Mouse (Mus musculus): ENCODE results near the gene Spaca6.
"Not testable (repeated sequence)": the region's sequence is repeated elsewhere in the genome, so short reads cannot be mapped to it uniquely, and the experiment has no call there.

Gene Spaca6

DNA sequence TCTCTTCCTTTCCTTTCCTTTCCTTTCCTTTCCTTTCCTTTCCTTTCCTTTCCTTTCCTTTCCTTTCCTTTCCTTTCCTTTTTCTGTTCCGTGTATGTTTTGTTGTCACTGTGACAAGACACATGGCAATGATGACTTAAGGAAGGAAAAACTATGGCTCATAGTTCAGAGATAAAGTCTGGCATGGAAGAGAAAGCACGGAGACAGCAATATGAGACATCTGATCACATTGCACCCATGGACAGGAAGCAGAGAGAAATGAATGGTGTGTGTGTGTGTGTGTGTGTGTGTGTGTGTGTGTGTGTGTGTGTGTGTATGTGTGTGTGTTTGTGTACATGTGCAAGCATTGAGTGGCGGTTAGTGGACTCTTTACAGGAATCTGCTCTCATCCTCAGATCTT lies 17.6 kb downstream of the Spaca6 start:
- DNase-seq (ENCODE audit: low spot score): not testable (repeated sequence)

DNA sequence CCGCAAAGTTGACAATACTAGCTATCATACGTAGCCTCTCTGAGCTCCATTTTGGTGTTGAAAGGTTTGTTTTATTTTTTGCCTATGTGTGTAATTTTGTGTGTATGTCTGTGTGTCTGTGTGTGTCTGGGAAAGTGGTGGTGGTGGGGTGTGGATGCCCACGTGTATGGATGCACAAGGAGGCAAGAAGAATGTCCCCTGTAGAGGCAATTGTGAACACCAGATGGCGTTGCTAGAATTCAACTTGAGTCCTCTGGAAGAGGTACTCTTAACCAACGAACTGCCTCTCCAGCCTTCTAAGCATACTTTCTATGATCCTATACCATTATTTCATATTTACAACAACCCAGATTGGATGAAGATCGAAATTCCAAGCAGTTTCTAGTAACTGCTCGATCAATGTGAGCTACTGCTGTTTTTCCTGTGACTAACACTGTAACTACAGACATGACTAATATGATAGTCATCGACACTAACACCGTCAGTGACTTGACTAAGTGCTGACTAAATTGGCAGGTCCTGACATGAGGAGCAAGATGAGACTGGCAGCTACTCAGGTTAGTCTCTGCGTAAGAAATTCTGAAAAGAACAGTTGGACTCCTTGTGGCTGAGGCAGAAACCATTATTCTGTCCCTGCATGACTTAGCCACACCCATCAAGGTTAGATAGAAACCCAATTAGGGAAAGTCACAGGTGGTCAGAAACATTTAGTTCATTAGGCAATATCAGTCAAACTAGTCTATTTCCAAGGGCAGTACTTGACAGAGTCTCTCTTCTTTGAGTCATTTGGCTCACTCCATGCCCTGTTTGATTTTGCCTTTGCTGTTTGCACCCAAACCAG lies 18.4 kb downstream of the Spaca6 start:
- DNase-seq (ENCODE audit: low spot score): no peak

DNA sequence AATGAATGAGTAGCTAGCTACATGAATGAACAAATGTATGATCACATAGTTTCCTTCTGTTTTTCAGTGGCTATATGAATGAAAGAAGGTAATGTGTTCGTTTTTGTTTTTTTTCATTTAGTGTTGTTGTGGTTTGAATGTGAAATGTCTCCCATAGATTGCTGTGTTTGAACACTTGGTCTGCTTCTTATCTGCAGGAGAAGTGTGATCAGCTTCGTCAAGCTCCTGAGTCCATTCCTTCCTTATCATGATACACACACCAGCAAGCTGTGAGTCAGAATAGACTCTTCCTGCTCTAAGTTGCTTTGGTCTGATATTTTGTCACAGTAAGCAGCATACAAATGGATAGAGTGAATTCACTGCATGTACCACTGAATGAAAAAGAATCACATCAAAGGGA lies 22.0 kb downstream of the Spaca6 start:
- no peak for DNase-seq (ENCODE audit: low spot score)

DNA sequence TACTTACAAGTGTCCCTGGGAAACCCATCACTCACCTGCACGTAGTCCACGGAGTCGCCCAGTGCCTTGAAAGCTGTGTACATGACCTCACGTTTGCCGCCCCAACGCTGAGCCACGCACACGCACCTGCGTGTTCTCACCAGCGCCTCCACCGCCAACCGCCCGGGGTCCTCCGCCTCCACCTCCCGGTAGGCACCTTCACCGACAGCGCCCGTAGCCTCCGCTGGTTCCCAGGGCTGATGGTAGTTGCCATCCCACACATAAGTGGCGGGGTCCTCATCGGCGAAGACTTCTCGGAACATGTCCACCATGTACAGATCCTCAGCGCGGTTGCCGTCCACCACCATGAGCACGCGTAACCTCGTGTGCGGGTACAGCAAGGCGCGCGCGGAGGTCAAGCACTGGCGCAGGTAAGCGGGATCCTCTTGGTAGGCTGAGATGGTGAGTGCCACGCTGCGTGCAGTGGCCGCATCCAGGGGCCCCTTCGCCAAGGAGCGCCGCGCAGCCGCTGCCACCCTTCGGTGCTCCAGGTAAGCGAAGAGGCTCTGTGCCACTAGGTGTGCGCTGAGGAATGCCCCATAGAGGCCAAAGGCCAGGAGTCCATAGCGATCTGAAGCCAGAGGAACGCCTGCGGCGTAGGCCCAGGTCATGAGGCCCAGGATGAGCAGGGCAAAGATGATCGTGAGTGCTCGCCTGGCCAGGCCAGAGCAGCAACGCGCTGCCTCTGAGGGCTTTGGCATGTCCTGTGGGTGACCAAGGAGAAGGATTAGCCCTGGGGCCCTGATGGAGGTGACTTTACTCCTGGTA lies 23.2 kb downstream of the Spaca6 start:
- DNase-seq (ENCODE audit: low spot score): no peak

DNA sequence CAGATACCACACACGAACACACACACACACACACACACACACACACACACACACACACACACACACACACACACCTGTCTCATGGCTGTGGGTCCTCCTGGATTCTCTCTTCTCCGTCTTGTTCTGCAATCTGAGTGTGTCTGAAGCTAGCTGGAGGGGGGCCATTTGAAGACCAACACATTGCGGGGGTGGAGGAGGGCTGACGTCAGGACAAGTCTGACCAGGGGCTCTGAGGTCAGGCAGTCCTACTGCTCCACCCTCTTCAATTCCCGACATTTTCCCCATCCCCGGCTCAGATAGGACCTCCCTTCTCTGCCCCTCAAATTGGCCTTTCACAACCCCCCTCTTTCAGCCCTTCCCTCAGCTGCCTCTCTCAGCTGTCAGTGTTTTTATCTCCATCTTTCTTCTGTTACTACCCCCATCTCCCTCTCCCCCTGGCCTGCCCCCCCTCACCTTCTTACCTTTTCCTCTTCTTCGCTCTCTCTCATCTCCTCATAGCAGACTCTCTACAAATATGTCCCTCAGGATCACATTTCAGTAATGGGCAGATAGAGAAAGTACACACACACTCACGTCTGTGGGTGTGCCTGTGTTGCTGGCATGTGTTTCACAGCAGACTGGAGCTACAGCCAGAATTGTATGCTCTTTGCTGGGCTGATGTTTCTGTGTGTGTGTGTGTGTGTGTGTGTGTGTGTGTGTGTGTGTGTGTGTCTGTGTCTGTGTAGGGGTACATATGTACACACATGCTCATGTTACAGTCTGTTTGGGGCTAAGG lies 28.3 kb downstream of the Spaca6 start, which contains the start of gene Has1:
TSS of gene Has1 (minus strand) at position 142 of the 775 bp plus-strand sequence.
- no peak for DNase-seq (ENCODE audit: low spot score)

DNA sequence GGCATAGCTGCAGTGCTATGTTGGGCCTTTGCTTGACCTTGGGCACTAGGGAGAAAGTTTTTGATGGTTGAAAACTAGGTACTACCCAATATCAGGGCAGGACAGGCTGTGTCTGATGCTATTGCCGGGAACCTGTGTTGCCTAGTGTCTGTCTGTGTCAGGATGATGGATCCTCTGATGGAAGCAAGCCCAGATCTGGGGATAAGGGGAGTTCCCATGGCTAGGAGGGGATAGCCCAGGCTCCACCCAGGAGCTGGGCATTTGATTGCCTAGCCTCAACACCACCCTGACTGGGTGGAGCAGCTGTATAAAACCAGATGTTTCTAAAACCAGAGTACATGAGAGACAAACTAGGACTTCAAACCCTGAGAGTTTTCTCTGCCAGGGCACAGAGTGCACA lies 29.7 kb downstream of the Spaca6 start:
- no peak for DNase-seq (ENCODE audit: low spot score)

DNA sequence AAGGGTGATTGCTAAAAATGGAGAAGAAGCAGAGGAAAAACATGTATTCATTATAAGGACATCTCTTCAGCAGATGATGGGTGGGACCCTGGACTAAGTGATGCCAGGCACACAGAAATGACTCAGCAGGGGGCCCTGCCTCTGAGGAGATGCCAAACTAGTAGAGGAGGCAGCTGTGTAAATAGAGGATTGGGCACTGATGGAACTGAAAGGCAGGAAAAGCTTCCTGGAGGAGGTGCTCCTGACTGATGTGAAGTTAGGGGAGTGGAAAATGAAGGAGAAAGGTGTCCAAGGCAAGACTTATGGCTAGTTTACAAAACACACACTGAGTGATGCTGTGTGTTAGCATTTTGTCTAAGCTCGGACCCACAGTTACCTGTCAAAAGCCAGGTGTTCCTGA lies 30.5 kb downstream of the Spaca6 start:
- DNase-seq (ENCODE audit: low spot score): no peak

DNA sequence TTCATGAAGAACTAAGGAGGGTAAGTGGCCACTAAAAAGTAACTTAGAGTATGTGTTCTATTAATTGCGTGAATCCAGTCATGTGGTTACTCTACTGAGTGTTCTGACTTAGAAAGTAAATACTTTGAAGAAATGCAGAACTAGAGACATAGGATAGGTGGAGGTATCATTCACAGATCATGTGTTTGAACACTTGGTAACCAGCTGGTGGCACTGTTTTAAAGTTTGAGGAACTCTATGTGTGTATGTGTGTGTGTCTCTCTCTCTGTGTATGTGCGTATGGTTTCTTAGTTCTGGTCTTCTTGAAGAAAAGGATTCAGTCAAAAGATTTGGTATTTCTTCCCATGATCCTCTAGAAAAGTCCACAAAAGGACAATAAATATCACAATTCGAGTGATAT lies 33.2 kb downstream of the Spaca6 start:
- DNase-seq (ENCODE audit: low spot score): no peak

DNA sequence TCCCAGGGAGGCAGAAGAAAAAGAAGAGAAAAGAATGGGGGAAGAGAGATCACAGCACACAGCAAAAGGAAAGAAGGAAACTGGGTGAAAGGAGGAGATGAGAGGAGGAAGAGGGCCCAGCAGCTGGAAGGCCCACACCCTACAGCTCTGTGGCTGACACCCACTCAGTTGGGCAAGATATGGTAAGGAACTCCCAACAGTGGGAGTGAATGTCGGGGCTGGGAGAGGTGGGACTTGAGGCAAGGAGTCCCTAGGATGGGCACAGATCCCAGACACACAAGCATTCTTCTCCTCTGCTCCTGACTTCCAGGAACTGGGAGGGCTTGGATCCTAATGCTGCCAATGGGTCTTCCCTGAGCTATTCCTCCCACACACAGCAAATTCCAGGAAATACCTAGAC lies 35.4 kb downstream of the Spaca6 start:
- DNase-seq (ENCODE audit: low spot score): no peak

DNA sequence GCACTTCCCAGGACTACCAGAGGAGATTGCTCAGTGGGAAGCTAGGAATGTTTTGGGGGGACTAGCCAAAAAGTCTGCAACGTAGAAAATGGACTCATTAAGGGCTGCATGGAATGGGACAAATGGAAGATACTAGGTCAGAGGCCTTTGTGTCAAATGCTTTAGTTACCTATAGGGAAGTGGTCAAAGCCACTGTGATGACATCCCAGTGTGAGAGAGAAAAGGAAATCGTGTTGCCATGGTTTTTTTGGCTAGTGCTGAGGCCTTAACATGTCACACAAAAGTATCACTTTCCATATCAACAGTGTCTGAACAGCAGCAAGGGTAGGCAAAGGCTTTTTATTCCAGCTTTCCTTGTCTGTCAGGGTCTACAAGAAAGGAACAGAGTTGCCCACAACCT lies 38.2 kb downstream of the Spaca6 start:
- DNase-seq (ENCODE audit: low spot score): no peak

DNA sequence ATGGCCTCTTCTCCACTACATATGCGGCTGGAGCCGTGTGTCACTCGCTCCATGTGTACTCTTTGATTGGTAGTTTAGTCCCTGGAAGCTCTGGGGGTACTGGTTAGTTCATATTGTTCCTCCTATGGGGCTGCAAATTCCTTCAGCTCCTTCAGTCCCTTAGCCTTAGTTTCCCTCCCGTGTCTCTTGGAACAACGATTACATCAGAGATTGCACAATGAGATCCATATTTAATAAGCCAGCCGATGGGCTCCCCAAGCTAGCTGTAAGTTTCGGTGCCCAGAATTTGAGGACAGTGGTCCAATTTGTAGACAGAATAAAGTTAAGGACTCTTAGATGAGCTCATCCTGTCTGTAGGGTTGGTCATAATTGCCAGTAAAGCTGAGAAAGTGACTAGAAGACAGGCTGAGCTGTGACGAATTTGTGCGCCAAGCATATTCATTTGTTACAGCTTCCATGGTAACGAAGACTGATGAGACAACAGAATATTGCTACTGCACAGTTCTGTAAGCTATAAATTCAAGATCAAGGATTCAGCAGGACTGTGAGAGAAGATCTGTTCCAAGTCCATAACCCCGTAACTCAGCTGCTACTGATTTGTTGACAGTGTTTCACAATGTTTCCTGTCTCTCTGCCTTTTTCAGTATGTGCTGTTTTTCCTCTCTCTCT lies 40.0 kb downstream of the Spaca6 start:
- DNase-seq (ENCODE audit: low spot score): no peak

DNA sequence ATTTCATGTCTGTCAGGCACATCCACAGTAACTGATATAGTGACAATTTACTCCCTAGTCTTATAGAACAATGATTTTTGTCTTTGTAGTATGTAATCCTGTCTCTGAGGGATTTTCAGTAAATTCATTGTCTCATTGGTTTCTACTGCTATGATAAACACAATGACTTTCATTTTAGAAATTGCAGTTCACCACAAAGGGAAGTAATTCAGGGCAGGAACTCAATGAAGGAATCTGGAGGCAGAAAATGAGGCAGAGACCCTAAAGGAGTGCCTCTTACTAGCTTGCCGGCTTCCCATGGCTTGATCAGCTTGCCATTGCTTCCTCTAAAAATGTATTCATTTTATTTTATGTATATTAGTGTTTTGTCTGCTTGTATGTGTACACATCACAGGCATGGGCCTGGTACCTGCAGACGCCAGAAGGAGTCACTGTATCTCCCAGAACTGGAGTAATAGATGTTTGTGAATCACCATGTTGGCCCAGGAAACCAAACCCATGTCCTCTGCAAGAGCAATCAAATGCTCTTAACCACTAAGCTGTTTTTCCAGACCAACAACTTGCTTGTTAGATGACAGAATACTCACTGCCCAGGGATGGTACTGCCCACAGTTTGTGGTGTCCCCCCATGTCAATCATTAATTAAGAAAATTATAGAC lies 44.1 kb downstream of the Spaca6 start:
- no peak for DNase-seq (ENCODE audit: low spot score)

DNA sequence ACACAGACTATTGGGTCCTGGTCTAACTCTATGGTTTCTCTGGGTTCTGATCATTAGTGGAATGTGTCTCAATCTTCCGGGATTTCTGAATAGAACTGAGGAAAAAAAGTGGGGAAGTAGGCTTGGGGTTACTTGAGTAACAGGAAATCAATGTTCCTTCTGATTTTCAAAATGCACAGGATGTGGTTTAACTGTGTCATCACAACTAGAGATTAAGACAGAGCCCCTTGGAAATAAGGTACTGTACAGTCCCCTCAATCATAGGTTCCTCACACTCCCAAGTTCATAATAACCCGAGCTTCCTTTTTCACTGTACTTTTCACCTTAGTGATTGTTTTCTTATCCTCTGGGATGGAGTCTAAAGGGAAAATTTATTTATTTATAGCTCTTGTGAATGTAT lies 44.7 kb downstream of the Spaca6 start:
- DNase-seq (ENCODE audit: low spot score): no peak

DNA sequence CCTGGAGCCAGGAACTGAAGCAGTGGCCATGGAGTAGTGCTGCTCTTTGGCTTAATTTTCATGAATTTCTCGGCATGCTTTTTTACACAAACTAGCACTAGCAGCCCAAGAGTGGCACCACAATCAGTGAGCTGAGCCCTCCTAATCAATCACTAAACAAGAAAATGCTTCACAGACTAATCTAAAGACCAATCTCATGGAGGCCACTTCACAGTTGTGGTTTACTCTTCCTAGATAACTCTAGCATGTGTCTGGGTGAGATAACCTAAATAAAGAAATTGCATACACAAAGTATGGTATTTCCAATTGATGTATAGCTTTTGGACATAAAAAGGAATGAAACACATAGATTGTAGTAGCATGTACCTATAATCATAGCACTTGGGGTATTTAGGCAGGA lies 52.4 kb downstream of the Spaca6 start:
- DNase-seq (ENCODE audit: low spot score): no peak

DNA sequence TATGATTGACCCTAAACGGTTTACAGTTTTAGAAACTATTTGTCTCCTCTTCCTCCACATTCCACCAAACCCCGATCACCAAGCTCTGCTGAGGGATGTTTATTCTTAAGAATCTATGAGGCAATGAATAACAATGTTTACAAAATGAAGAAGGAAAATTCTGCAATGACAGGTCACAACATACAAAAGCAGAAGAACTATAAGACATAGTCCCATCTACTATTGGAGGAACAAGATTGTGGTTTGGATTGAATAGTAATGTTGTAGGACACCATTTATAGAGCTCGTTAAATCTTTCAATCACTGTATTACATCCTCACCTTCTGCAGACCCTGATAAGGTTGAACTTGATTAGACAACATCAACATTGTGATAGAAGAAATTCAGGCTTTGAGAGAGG lies 55.7 kb downstream of the Spaca6 start:
- no peak for DNase-seq (ENCODE audit: low spot score)

DNA sequence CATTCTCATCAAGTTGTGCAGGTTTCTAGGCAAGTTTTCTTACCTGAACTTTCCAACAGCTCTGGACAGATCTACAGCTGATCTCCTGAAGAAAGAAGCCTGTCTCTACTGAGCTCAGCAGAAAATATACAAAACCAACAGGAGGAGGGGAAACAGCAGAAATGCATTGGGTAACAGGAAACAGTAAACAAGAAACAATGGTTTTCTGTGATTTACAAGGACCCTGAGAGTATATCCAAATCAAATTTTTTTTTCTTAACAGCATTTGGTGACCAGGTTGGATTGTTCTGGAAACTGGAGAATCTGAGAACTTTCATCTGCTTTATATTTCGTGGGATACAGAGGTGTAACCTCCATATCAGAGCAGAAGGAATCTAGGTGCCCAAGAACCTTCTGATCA lies 56.9 kb downstream of the Spaca6 start, which contains the start of gene Fpr1:
TSS of gene Fpr1 (minus strand) at position 101 of the 400 bp plus-strand sequence.
- no peak for DNase-seq (ENCODE audit: low spot score)

DNA sequence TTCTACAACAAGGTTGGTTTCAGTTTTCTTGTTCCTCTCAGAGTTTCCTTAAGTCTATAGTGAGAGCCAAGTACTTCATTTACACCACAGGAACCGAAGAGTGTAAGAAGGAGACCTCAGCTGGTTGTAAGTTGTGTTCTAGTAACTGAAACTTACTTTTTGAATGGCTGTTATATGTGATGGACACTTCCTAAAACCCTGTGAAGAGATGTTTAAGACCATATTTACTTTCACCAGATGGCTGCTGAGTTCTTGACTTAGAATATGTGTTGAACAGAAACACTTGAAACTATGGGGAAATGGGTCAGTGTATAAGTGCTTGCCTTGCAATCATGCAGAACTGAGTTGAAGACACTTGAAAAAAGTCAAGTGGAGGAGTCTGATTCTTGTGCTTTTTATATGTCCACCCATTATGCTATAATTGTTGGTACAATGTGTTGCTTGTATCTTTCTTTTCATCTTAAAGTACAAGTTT lies 60.9 kb downstream of the Spaca6 start, which contains the start of the genes Fpr2 and Fpr3:
TSS of gene Fpr2 (plus strand) at position 51 of the 475 bp plus-strand sequence.
TSS of gene Fpr3 (plus strand) at position 79 of the 475 bp plus-strand sequence.
- no peak for DNase-seq (ENCODE audit: low spot score)

DNA sequence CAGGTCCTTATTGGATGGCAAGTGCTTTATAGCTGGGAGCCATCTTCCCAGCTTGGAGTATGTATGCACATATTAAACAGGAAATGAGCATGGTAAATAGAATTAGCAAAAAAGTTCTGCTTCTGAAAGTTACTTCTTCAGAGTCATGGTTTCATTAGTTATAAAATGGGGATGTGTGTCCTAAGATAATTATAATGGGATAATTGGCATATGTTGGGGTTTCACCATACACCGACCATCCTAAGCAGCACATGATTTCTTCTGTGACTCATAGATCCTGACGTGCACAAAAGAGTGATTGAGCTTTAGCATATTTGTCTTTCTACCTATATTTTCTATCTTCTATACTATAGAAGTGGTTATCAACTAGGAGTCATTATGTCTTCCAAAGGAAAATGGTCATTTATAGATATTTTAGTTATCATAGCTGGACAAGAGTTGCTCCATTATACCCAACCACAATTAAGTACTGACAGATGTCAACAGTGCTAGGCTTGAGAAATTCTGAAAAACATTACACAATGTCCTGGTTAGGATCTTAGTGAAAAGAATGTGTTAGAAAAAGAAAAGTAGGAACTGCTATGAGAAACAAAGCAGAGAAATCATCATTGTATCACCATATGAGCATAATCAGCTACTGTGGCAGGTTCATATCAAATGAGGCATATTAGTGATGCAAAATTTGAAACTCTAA lies 62.9 kb downstream of the Spaca6 start:
- no peak for DNase-seq (ENCODE audit: low spot score)
